Mouse (Mus musculus): ENCODE results near the gene Tmem80. TPM values are rescaled to one million over a fixed set of nuclear protein-coding genes. Genes with fewer than 3 reads are reported as not detected.

The Tmem80 gene
- total RNA-seq, 2 experiments from 2014 or later = 30.5 to 34.9 TPM

DNA sequence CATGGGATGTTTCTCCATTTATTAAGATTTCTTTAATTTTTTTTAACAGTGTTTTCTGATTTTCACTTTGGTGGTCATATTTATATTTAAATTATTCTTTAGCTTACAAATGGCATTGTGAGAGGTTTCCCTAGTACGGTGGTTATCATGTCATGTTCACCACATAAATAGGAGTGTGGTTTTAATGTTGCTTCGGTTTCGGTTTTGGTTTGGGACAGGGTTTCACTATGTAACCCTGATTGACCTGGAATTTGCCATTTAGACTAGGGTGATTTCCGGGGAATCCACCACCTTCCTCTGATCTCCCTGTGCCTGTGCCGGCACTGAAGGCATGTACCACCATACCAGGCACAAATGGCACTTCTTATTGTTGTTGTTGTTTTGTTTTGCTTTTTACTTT lies 17.2 kb downstream of the Tmem80 start:
- DNase-seq (ENCODE audit: low spot score in 2 of 2) = no peak
- intact Hi-C loops (cut with DNase I) = no loop called here

DNA sequence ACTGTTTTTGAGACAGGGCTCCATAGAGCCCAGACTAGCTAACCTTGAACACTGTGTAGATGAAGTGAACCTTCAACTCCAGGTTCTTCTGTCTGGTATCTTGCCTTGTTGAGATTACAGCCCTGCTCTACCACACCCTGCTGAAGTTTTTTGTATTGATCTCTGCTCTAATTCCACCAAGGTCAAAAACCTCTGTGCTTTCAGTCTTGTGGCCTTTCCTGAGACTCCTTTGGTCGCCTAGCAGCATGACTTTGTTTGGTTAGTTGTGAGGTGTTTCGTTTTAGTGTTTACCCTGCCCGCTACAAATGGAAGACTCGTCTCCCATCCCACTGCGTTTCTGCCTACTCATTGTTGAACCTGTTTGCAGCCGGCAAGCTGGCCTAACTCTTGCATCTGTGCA lies 23.5 kb downstream of the Tmem80 start:
- intact Hi-C loops (cut with DNase I) = no loop called here
- no peak for DNase-seq (ENCODE audit: low spot score in 2 of 2)

DNA sequence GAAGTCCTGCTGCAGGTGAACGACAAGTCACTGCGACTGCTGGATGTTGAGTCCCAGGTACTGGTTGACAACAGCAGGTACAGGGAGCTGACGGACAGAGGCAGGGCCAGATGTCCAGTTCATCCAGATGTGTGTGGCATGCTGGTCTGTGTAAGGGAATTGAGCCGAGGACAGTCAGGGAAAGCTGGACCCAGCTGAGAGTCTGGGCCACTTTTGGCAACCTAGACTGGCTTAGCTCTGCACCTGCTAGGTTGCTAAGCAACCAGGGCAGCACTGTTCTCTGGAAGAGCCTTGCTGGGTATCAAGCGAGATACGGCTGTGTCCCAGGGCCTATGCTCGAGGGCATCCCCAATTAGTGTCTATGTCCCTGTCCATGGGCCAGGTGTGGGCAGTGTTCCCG lies 27.5 kb downstream of the Tmem80 start:
- no peak for DNase-seq (ENCODE audit: low spot score in 2 of 2)
- intact Hi-C loops (cut with DNase I) = no loop called here

DNA sequence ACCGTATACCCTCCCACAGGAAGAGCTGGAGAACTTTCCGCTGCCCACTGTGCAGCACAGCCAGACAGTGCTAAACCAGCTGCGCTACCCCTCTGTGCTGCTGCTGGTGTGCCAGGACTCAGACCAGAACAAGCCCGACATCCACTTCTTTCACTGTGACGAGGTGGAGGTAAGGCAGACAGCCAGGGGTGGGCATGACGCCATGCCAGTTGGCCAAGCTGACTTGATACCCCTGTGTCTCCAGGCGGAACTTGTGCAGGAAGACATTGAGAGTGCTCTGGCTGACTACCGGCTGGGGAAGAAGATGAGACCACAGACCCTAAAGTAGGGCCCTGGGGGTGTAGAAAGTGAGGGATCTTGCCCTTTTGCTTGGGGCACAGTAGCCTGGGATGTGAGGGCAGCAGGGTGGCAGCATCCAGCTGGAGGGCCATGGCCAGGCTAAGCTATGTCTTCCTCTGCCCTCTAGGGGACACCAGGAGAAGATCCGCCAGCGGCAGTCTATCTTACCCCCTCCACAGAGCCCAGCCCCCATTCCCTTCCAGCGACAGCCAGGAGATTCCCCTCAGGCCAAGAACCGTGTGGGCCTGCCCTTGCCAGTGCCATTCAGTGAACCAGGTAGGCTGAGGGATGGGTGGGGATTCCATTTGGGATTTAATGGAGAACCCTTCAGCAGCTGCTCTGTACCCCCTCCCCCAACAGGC lies 28.2 kb downstream of the Tmem80 start:
- DNase-seq (ENCODE audit: low spot score in 2 of 2) = no peak
- intact Hi-C loops (cut with DNase I) = no loop called here

DNA sequence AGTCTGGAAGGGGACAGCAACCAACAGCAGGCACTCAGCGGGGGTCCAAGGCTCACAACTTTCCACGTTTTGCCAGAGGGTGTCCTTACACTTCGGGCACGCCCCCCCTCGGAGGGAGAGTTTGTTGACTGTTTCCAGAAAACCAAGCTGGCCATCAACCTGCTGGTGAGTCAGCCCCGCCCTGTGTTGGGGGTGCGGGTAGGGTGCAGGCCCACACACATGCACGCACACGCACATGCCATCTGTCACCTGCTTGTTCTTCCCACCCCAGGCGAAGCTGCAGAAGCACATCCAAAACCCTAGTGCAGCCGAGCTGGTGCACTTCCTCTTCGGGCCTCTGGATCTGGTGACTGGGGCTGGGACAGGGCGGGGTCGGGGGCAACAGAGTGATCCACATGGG lies 29.4 kb downstream of the Tmem80 start:
- peak in 1 of 2 experiments; percentile 53 for DNase-seq (ENCODE audit: low spot score in 2 of 2)
- intact Hi-C loops (cut with DNase I) = no loop called here

DNA sequence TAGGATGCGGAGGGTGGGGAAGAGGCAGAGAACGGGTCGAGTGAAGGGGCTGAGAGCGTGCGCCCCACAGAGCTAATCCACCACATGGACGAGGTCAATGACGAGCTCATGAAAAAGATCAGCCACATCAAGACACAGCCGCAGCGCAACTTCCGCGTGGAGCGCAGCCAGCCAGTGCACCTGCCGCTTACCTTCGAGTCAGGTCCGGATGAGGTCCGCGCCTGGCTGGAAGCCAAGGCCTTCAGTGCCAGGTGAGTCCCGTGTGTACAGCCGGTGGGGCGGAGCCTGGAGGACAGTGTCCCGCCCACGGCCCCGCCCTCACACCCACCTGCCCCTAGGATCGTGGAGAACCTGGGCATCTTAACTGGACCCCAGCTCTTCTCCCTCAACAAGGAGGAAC lies 34.0 kb downstream of the Tmem80 start:
- intact Hi-C loops (cut with DNase I) = loop anchor here (5.0 kb wide), 2 partner anchors 94 to 134 kb away; partner anchors contain the start of genes Irf7 and Phrf1
- DNase-seq (ENCODE audit: low spot score in 2 of 2) = no peak

DNA sequence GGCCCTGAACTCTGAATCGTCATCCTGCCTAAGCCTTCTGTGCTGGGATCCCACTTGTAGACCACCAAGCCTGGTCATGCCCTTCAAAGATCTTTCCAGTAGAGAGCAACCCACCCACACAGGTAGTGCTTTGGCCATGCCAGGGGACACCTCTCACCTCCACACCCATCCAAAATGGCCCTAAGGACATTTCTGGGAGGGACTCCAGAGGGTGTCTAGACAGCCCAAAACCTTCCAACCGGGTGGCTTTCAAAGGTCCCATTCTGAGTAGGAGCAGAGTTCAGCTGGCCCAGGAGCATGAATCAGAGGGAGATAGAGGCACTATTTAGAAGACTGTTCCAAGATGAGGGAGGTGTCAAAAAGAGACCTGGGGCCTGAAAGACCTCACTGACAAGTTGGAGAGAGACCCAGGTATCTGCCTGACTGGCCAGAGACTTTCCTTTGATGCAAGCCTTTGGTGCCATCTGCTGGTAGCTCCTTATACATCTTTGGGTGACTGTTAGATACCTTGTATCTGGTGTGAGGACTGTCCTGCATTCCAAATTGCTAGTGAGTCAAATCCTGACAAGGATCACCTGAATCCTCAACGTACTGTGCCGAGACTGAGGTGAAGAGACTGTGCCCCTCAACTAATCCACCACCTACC lies 35.7 kb downstream of the Tmem80 start:
- intact Hi-C loops (cut with DNase I) = loop anchor here (5.0 kb wide), 2 partner anchors 96 to 136 kb away; partner anchors contain the start of genes Irf7 and Phrf1

DNA sequence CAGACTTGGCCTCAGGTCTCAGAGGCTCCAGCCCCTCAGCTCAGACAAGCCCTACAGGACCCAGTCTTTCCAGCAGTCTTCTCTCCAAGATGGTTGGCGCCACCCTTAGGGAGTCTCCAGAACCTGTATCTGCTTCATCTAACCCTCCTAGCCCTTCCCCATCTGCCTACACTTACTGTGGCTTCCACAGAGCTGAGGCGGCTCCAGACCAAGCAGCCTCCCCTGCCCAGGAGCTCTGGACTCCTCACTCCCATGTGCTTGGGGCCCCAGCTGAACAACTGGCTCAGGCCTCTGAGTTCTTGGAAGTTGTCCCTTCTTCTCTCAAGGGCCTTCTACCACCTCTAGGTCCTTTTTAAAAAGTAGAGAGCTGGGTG lies 36.2 kb downstream of the Tmem80 start:
- no peak for DNase-seq (ENCODE audit: low spot score in 2 of 2)
- intact Hi-C loops (cut with DNase I) = loop anchor here (5.0 kb wide), 2 partner anchors 96 to 136 kb away; partner anchors contain the start of genes Irf7 and Phrf1

More for the DNA sequence above, 35.7 kb downstream of the Tmem80 start:
- peak; percentile 50 to 66 for DNase-seq (ENCODE audit: low spot score in 2 of 2)

DNA sequence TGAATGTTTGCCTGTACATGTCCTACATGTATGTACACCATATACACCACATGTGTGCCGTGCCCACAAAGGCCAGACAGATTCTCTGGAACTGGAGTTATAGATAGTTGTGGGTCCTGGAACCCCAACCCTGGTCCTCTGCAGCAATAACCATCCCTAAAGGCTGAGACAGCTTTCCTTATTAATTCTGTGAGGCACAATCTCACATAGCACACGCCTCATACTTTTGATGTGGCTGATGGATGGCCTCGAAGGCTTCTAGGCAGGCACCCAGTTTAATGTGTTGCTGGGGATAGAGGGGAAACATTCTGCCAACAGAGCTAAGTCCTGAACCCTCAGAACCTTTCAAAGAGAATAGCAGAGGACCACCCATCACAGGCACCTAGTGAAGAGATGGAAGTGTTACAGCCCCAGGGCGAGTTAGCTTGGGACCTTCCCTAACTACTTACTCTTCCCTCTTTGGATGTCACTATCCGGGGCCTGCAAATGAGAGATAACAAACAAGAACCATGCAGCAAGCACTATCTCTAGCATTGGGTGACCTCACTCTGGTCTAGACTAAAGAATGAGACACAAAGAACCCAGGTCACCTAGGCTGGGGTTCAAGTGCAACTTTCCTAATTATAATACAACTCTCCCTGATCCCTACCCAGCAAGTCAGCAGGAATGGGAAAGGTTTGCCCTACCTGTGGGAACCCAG lies 37.0 kb downstream of the Tmem80 start:
- intact Hi-C loops (cut with DNase I) = loop anchor here (5.0 kb wide), 2 partner anchors 97 to 137 kb away; partner anchors contain the start of genes Irf7 and Phrf1
- DNase-seq (ENCODE audit: low spot score in 2 of 2) = no peak

DNA sequence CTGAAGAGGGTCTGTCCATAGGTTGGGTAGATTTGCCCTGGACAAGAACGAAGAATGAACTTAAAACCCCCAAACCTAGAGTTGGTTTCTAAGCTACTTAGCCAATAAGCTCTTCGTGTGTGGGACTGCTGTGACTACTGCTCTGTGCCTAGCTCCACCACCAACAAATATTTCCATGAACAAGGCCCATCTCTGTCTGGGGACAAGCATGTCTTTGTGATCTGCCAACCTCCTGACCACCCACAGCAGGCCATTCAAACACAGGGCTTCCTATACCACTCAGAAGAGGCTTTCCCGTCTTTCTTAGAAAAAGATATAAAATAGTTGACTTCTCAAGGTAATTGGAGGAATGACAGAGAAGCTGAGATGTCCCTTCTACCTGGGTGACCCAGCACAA lies 37.5 kb downstream of the Tmem80 start:
- intact Hi-C loops (cut with DNase I) = no loop called here
- no peak for DNase-seq (ENCODE audit: low spot score in 2 of 2)

DNA sequence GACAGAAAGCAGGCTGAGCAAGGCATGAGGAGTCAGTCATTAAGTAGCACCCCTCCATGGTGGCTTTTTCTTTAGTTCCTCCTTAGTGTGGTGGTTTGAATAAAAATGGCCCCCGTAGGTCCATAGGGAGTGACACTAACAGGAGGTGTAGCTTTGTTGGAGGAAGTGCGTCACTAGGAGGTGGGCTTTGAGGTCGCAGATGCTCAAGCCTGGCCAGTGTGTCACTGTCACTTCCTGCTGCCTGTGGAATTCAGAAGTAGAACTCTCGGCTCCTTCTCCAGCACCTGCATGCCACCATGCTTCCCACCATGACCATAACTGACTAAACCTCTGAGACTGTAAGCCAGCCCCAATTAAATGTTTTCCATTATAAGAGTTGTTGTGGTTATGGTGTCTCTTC lies 39.8 kb downstream of the Tmem80 start:
- intact Hi-C loops (cut with DNase I) = no loop called here
- no peak for DNase-seq (ENCODE audit: low spot score in 2 of 2)

DNA sequence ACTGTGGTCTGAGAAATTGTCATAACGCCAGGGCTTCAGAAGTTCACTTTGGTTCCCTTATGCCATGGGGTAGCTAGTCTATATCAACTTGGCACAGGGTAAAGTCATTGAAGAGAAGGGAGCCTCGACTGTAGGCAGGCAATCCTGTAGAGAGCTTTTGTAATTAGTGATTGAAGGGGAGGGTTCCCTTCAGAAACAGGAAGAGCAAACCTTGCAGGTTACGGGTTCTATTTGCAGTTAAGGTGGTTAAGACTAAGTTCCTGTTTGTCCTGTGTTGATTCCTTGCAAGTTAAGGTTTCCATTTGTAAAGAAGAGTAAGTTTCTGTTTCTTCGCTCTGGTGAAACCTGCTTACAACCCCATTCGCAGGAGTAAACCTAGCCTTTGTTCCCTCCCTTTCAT lies 42.4 kb downstream of the Tmem80 start:
- intact Hi-C loops (cut with DNase I) = no loop called here
- no peak for DNase-seq (ENCODE audit: low spot score in 2 of 2)

DNA sequence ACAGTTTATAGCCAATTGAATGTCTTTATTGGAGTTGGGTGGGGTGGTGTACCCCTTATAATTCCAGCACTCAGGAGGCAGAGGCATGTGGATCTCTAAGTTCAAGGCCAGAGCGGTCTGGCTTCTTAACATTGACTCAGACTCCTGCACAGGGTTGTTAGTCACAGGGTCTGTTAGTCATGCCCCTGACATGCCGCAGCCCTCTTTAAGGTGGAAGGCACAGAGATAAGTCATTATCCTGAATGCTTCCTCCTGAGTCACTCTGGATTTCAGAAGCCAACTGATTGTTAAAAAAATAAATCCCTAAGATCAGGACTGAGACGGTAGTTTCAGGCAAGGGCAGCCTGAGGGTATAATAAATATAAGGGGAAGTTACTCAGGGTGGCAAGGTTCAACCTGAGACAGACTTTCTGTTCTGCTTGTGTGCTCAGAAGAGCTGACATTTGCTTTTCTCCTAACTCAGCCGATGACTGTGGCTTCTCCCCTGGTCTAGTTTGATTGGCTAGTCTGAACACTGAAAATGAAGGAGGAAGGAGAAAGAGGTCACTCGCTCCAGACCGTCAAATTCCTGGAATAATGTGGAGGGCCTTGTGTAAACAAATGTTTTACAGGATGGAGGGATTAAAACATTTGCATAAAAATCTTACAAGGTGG lies 44.5 kb downstream of the Tmem80 start:
- no peak for DNase-seq (ENCODE audit: low spot score in 2 of 2)

DNA sequence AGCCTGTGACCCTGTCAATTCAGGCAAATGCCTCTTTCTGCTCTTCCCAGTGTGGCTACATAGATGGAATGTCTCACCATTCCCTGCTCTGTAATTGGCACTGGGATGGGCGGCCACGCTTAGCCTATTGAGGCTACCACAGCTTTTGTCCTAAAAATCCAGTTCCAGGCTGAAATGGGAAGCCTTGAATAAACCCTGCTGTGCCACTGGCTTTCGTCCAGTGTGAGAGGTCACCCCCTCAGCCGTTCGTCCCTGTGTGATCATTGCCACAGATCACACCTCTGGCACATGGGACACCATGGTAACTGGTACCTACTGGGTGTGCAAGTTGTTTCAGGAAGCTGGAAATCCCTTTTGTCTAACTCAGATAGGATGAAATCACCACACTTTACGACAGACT lies 46.1 kb downstream of the Tmem80 start:
- intact Hi-C loops (cut with DNase I) = no loop called here
- no peak for DNase-seq (ENCODE audit: low spot score in 2 of 2)

More for the DNA sequence above, 44.5 kb downstream of the Tmem80 start:
- intact Hi-C loops (cut with DNase I) = no loop called here

DNA sequence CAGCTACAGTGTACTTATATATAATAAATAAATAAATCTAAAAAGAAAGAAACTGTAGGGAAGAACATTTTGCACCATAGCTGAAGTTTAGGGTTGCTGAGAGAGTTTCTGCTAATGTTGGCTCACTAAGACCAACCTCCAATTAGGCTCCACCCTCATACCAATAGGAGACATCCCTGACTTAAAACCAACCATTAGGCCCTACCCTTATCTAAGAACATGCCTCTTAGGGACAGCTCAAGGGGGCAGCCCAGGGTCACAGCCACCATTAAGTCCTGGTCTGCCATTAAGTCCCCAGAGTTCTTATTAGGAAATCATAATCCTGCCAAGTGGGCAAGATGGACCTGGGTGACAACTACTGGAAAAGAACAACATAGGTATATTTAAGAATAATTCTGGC lies 46.9 kb downstream of the Tmem80 start:
- DNase-seq (ENCODE audit: low spot score in 2 of 2) = no peak
- intact Hi-C loops (cut with DNase I) = no loop called here

DNA sequence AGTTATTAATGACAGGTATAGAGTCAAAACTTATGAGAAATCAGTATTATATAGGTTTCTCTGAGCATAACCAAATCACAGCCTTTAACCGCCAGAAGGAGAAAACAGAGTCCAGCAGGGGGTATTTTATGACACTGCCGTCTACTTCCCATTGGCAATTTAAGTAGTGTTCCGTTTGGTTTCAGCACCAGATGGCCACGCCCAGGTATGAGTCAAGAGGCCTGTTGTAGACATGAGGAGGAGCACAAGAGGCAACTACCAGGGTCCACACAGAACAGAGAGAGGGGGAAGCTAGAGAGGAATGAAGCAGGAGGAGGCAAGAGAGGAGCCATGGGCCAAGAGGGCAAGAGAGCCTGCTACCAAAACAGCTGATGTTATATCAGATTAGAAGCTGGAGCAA lies 52.0 kb downstream of the Tmem80 start:
- DNase-seq (ENCODE audit: low spot score in 2 of 2) = no peak

DNA sequence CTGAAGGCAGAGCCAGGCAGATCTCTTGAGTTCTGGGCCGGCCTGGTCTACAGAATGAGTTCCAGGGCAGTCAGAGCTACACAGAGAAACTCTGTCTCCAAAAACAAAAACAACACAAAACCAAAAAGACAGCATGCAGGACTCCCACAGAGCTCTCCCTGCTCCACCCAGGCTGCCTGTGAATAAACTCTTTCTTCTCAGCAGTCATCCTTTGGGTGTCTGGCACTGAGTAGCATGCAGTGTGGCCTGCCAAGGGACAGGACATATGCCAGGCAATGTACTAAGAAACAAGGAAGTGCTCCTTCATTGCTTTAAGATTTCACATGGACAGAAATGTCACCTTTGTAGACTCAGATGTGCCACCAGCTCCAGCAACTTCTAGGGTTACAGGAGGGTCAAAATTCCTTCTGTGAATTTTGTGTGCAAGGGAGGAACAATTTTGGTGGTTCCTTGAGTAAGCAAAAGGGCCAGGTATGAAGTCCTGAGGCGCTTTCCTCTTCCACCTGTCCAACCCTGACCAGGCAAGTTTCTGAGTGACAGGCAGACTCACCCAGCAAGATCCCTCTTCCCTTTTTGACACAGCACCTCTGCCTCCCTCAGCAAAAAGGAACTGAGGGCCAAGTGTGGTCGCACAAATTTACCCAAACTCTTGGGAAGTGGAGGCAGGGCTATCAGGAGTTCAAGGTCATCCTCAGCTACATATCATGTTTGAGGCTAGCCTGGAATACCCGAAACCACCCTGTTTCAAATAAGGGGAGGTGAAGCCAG lies 53.7 kb downstream of the Tmem80 start:
- intact Hi-C loops (cut with DNase I) = no loop called here
- no peak for DNase-seq (ENCODE audit: low spot score in 2 of 2)

More for the DNA sequence above, 52.0 kb downstream of the Tmem80 start:
- intact Hi-C loops (cut with DNase I) = no loop called here
